Mouse (Mus musculus) A20 (cell line): Measurements from ENCODE around the gene Exosc5.
A peak's percentile ranks its signal among the peaks of the same experiment; 100 is the strongest.

Experiments
- DNase-seq: peaks from one replicate; pipeline ENCODE4 v3.0.0-alpha.2; 2011; ENCODE audit warnings: low read depth, low spot score

Gene Exosc5

GRCm38 (mm10) chr7:25658657-25659472 is at the start of gene Exosc5, which contains the start of gene Bckdha:
Gene Exosc5 (plus strand): TSS chr7:25659164.
Gene Bckdha (minus strand): TSS chr7:25658981.
- peak; percentile 100 for DNase-seq

DNA sequence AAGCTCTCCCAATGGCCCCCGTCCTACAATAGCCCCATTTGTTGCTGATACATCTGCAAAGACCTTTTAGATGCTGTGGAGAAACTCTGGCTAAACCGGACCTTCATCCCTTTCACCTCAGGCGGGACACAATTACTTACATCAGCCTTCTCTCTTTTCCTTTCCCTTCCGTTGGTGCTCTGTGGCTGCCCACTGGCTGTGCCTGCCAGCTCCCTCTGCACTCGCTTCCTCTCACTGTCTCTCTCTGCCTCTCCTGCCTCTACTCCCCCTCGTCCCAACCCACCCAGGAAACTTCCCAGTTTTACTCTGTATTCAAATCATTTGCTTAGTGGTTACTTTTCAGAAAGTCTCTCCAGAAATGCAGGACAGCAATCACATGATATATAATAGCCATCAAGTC is 48.9 kb upstream of the Exosc5 start:
- no peak for DNase-seq

- no peak for DNase-seq
Measured at GRCm38 (mm10) chr7:25611501-25611900, 47.5 kb upstream of the Exosc5 start.

DNA sequence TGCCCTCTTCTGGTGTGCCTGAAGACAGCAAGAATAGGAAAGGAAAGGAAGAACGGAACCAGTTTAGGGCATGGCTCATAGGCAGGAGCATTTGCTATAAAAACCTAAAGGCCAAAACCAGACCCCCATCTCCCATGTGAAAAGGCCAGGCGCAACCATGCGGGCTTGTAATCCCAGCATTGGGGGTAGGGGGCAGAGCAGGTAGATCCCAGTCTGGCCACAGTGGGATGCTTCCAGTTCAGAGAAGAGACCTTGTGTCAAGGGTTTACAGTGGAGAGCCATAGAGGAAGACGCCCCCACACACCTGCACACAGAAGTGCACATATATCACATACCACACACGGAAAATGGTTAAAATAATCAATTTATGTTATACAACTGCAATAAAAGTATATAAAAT is 44.9 kb upstream of the Exosc5 start:
- DNase-seq: no peak

GRCm38 (mm10) chr7:25614831-25615705 is 43.9 kb upstream of the Exosc5 start:
- no peak for DNase-seq

DNA sequence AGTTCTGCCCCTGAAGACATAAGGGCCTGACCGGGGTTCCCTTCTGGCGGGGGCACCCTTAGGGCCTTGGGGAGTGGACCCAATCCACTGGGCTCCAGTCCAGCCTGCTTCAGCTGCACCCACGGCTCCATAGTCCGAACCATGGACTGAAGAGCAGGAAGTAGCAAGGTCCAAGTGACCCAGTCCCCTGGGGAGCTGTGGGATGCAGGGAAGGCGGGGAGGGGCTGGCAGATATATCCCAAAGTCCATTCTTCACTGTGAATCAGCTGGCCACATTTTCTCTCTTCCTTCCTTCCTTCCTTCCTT is 43.3 kb upstream of the Exosc5 start, which contains the start of gene Erich4:
TSS of gene Erich4 (minus strand) at position 187 of the 306 bp plus-strand sequence.
- no peak for DNase-seq

GRCm38 (mm10) chr7:25617376-25618160 is 41.4 kb upstream of the Exosc5 start:
- no peak for DNase-seq

GRCm38 (mm10) chr7:25618865-25619721 is 39.9 kb upstream of the Exosc5 start, which contains the start of gene Dmac2:
Gene Dmac2 (plus strand): TSS chr7:25619414.
- peak; percentile 97 for DNase-seq

GRCm38 (mm10) chr7:25619722-25619991 is 39.3 kb upstream of the Exosc5 start:
- DNase-seq: no peak

GRCm38 (mm10) chr7:25620101-25620500 is 38.9 kb upstream of the Exosc5 start:
- DNase-seq: no peak

DNA sequence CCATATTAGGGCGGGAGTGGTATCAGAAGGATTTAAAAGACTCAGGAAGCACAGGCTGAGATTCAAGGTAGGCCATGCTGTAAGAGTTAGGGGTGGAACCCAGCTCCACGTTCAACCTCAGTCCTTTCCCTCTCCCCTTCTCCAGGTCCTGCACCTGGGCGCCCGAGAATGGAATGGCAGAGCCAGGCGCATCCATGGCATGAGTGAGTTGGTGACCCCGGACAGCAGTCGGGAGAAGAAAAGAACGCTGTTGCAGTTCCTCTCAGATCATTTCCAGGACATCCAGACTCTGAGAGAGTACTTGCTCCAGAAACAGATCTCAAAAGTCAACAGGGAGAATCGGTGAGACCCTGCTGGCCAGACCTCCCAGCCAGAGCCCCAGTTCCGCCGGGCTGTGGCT is 38.2 kb upstream of the Exosc5 start:
- no peak for DNase-seq

DNA sequence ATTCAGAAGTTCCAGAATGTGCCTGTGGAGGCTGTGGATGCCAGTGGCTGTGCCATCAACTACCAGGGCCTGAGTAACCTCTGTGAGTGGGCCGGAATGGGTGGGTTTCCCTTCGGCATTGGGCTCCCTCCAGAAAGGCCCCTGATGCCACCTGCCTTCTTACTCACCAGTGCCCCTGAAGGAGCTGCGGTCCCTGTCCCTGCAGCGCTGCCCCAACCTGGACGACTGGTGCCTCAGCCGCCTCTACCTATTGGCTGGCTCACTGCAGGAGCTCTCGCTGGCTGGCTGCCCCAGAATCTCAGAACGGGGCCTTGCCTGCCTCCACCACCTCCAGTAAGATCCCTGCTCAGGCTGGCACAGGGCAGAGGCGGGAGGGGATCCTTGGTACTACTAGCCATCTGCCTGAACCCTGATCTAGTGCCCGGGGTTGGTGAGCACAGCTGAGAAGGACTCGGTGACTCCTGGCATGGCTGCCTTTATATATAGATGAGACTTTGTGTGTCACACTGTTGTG is 35.0 kb upstream of the Exosc5 start:
- DNase-seq: no peak

- no peak for DNase-seq
Measured at GRCm38 (mm10) chr7:25624851-25625250, 34.1 kb upstream of the Exosc5 start.

- DNase-seq: peak; percentile 66
Measured at GRCm38 (mm10) chr7:25625594-25626250, 33.2 kb upstream of the Exosc5 start.

GRCm38 (mm10) chr7:25626509-25627430 is 32.2 kb upstream of the Exosc5 start, which contains the start of gene B3gnt8:
Gene B3gnt8 (plus strand): TSS chr7:25626654.
- DNase-seq: no peak

GRCm38 (mm10) chr7:25627431-25628322 is 31.3 kb upstream of the Exosc5 start:
- no peak for DNase-seq

DNA sequence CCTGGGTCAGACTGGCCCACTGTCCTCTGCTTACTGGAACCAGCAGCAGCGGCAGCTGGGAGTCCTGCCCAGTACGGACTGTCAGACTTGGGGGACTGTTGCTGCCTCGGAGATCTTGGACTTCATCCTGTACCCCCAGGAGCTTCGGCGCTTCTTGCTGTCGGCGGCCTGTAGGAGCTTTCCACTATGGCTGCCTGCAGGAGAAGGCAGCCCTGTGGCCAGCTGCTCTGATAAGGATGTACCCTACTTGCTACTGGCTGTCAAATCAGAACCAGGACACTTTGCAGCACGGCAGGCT is 30.7 kb upstream of the Exosc5 start:
- DNase-seq: no peak

- no peak for DNase-seq
Measured at GRCm38 (mm10) chr7:25632679-25633078, 26.3 kb upstream of the Exosc5 start.
